Mouse (Mus musculus) layer of hippocampus, postnatal 14 days (tissue): ENCODE data around the gene Vgll4. TPM values are rescaled to one million over a fixed set of nuclear protein-coding genes. Genes with fewer than 3 reads are reported as not detected.

Experiments
- DNase-seq, 2 experiments: peaks; one replicate each; pipeline ENCODE4 v3.0.0; 2021 to 2022; ENCODE audit warnings: low spot score in 2 of 2, mixed read lengths in 1 of 2
- long read RNA-seq, 2 experiments: library from polyadenylated mRNA; stranded (forward); transcript quantifications; one replicate each; pipeline ENCODE4 v2.0.0; 2021
- total RNA-seq, 2 experiments: library from RNA; stranded (reverse); gene quantifications; 2 replicates each; pipeline ENCODE4 v1.2.3; 2021

The Vgll4 gene
- total RNA-seq: 10 to 100 TPM; 33.3 to 36.2 TPM
- long read RNA-seq, experiment 1, partial matches to known transcripts: 0 of 3 reads
- long read RNA-seq, experiment 1, other reads (novel, unspliced or antisense): 2 of 3 reads
- long read RNA-seq, experiment 2, partial matches to known transcripts: 0 of 12 reads
- long read RNA-seq, experiment 2, other reads (novel, unspliced or antisense): 7 of 12 reads

DNA sequence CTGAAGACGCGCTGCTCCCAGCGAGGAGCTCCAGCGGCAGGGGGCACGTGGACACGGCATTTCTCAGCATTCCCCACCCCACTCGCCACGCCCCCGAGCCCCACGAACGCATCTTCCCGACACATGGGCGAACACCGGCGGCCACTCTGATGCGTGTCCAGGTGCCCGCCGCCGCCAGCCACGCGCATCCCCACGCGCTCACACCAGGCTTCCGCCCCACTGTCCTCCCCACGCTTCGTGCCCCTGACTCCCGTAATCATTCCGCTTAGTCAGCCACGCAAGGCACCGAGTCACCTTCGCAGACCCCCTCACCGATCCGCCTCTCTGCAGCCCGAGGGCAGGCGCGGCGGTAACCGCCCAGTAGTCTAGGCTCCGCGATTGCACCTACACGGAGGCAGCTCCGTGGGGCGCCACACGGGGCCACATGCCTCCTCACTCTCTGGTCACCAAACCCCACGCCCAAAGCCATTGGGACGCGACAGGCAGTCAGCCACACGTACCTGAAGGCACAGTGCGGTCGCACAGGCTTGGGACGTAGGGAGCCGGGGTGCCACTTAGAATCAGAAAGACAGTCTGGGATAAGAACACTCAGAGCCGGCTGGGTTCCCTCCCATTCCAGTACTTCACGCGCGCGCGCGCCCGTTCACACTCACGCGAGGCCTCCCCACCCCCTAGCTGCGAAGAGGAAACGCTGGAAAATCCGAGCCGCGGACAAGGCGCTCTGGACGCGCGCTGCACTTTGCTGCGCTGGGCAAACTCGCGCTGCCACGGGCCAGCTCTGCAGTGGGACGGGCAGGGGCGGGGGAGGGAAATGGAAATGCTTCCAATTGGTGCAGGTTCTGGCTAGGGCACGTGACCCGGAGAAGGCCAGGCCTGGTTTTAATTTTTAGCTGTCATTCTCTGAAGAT is at the start of gene Vgll4:
Vgll4 (minus strand) TSS at position 782 of the 908 bp plus-strand sequence.
- DNase-seq: peak; percentile 61 to 65

DNA sequence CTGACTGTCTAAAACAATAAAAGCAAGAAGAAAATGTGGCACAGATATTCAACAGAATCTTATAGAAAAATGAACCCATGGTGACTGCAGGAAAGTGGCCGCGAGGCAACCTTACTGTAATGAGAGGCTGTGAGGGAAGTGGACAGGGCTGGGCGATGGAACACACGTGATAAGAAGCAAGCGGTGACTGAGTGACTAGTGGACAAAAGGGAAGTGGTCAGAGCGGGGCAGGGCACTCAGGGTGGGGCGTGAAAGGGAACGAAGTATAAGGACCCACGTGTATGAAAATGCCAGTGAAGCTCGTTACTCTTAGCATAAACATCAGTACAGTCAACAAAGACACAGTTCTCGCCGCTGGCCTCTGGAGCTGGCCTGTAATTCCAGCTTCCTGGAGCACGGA is 45.7 kb upstream of the Vgll4 start:
- no peak for DNase-seq

DNA sequence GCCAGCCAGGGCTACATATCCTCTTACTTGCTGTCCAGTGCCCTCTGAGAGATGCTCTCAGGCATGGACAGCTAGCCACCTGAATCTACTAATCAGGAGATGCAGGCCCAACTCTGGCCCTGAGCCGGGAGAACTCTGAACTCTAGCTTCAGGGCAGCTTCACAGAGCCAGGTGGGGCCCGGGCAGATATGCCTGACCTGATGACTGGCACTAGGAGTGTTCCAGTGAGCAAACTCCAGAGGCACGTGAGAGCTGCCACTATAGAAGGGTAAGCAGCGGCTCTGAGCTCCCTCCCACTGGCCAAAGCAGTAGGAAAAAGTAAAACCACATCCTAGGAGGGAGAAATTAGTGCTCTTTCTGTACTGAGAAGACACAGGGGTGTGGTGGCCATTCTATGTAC is 43.8 kb upstream of the Vgll4 start:
- no peak for DNase-seq

DNA sequence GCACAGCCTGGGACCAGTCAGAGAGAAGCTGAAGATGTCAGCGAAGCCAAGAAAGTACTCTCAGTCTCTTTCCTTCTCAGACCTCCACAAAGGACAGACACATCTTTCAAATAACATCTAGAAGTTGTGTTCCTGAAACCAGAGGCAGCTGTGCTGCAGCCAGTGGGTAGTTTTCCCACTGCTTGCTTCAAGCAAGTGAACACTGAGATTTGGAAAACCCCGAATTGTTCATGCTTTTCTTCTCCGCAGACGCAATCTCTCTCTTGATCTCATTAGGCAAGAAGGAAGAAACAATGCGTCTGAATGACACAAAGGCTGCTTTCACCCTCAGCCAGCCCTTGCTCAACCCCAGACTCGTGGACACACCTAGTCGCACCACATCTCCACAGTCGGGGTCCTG is 42.0 kb upstream of the Vgll4 start:
- DNase-seq: no peak

DNA sequence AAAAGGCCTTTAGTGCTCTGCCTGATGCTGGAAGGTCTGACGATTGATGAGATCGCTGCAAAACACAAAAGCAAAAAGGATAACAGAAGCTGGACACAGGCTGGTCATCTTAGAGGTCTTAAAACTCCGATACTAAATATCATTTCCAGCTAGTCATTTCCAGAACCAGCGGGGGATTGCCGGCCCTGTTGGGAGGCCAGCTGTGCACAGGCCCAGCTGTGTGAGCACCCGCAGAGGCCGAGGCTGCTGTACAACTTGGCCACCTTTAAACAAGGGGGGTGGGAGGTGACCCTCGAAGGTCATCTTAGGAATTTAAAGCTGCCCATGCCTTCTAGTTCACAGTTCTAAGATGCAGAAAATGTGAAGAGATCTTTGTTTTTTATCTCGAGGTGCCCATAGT is 41.0 kb upstream of the Vgll4 start:
- no peak for DNase-seq

GRCm38 (mm10) chr6:115010304-115010703 is 40.5 kb upstream of the Vgll4 start:
- DNase-seq: no peak

GRCm38 (mm10) chr6:115007728-115008127 is 37.9 kb upstream of the Vgll4 start:
- peak; percentile 76 to 77 for DNase-seq

GRCm38 (mm10) chr6:115006948-115007347 is 37.2 kb upstream of the Vgll4 start:
- no peak for DNase-seq

DNA sequence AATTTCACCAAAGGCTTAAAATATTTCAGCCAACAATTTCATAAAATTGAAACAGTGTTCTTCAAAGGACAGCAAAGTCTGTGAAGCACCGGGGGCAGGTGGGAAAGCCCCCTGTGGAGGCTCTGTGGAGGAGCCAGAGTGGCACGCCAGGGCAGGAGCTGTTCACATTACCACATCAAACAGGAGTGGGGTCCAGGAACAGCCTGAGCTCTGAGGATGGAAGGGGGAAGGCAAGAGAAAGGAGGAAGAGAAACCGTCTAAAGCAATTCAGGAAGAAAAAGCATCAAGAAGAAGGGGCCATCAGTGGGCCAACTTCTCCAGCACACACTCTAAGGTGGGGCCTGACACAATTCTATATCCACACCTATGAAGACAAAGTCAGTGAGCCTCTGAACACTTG is 36.3 kb upstream of the Vgll4 start:
- no peak for DNase-seq

GRCm38 (mm10) chr6:115005351-115005890 is 35.6 kb upstream of the Vgll4 start:
- DNase-seq: peak; percentile 42 to 53

DNA sequence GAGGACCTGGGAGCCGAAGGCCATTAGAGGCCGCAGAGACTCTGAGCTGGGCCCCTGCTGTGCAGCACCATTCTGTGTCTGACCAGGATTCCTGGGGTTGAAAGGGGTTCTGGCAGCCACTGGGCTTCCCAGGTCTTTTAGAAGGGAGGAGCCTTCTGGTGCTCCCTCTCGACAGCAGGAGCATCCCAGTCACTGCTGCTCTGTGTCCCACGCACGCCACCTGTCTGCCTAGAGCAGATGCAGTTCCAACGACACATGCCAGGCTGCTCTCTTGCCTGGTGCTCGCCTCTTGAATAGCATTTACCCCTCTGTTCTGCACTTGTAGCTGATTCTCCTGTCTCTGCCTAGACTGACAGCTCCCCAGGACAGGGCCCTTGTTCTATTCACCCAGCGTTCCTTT is 34.8 kb upstream of the Vgll4 start:
- peak; percentile 75 to 81 for DNase-seq

DNA sequence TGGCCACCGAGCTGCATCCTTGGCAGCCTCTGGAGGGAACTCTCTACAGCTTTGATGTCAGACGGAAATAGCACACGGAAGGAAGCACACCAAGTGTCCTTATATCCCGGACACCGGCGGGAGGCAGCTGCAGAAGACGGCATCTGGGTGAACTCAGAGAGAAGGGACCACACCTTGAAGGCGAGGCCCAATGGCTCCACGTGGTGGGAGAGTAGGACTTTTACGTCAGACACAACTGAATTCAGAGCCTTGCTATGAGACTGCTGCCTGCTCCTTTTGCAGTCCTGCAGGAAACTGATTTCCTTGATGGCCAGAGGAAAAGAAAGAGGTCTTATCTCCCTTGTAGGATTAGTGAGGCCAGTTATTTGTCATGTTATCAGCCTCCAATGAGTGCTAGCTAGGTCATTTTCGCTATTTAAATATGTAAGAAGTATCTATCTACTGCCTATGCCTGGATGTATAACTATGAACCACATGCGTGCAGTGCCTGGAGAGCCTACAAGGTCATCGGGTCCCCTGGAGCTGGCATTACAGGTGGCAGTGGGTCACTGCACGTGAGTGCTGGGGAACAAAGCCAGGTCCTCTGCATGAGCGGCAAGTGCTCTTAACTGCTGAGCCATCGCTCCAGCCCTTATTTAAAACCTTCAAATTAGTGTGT is 28.7 kb upstream of the Vgll4 start:
- DNase-seq: no peak

GRCm38 (mm10) chr6:114997471-114997870 is 27.7 kb upstream of the Vgll4 start:
- no peak for DNase-seq

- DNase-seq: no peak
Measured at GRCm38 (mm10) chr6:114996910-114997309, 27.1 kb upstream of the Vgll4 start.

GRCm38 (mm10) chr6:114994079-114994478 is 24.3 kb upstream of the Vgll4 start:
- no peak for DNase-seq

DNA sequence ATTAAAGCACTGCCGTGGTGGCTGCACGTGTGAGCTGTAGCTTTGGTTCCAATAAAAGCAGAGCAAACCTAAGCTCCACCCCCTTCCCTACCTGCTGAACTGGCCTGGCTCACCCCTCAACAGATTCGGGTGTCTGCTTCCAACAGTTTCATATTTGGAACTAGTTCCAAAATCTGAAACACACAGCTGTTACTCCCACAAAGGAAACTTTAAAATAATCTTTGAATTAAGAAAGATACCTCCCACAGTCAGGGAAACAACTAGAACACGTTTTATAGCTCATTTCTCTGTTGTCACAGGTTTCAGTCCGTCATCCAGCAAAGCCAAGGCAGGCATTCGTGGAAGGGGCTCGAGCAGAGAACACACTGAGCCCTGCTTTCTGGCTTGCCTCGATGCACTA is 23.9 kb upstream of the Vgll4 start:
- DNase-seq: peak in 1 of 2 experiments; percentile 29

DNA sequence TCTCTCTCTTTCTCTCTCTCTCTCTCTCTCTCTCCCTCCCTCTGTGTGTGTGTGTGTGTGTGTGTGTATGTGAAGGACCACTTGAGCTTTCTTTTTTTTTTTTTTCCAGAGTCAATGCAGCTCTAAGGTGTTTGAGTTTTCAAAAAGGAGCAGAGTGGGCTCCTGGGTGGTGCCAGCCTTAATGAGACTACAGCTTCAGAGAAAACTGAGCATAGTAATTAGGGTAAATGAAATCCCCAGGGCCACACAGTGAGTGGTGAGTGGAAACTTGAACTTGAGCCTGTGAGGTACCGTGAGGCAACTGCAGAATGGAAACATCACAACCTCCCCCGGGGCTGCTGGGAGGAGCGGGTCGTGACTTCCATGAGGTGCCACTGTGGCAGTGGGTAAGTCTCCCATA is 22.1 kb upstream of the Vgll4 start:
- DNase-seq: no peak

DNA sequence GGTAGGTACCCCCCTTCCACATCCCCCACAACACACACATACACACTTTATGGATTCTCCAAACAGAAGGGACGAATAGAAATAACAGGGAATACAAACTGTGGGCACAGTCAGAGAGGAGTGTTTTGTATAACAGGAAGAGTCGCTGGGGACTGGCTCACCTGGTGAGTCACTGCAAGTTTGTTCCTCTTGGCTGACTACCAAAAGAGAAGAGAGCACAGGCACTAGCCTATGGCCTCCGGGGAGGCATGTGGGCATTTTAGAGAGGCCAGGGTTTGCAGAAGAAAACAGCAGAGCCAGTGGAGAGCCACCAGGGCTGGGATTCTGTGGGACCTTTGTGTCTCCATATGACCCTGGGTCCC is 18.8 kb upstream of the Vgll4 start:
- no peak for DNase-seq

DNA sequence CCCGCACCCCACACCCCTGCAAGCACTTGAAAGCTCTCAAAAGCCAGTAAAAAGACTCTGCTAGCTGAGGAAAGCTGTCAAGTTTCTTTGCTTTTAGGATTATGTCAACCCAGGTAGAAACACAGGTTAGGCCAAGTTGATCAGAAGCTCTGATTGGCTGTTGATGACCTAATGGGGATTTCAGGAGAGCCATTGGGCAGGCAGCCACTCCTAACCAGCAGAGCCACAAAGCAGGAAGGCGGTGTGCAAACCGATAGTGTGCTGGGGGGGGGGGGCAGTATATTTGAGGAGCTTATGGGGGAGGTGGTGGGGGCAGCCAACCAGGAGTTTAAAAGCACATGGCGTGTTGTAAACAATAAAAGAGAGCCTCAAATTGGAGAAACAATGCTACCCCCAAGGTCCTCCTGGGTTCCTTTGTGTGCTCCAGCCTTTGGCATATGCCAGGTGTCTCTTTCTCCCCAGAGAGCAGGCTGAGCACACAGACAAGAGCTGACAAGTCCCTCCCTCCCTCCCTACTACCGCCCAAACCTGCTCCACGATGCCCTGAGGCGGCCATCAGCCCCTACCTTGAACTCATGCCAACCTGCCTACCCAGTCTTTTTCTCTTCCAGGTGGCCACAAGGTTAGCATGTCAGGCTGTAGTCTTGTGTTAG is 18.3 kb upstream of the Vgll4 start:
- no peak for DNase-seq

- DNase-seq: no peak
Measured at GRCm38 (mm10) chr6:114982671-114983070, 12.9 kb upstream of the Vgll4 start.

GRCm38 (mm10) chr6:114979715-114980114 is 9.9 kb upstream of the Vgll4 start:
- no peak for DNase-seq
